Mouse (Mus musculus) left cerebral cortex, adult 2 months (tissue): ENCODE measurements around the gene Wfdc5. TPM values are rescaled to one million over a fixed set of nuclear protein-coding genes. Genes with fewer than 3 reads are reported as not detected.
A peak's percentile ranks its signal among the peaks of the same experiment; 100 is the strongest.

ENCODE experiments used
- DNase-seq, 2 experiments: peaks; one replicate each; pipeline ENCODE4 v3.0.0; 2021 to 2022; ENCODE audit warnings: low spot score in 2 of 2, mixed read lengths in 1 of 2; ENCODE audit errors: extremely low spot score in 1 of 2
- H3K27ac ChIP-seq: fragments of 200-600 bp; 2 replicates; pipeline ENCODE4 v1.8.1; 2022
- H3K4me3 ChIP-seq: fragments of 200-600 bp; 2 replicates; pipeline ENCODE4 v1.8.1; 2022
- CTCF ChIP-seq: fragments of 200-600 bp; IDR thresholded peaks from 2 replicates; pipeline ENCODE4 v1.8.1; 2022; ENCODE audit warnings: antibody characterized with exemption, mild to moderate bottlenecking, moderate library complexity
- intact Hi-C: fragments of 180-260 bp; cut with DNase I; formaldehyde crosslinking; loops from one replicate; pipeline ENCODE4 v1.15.1; 2025
- total RNA-seq, 2 experiments: library from RNA; stranded (reverse); gene quantifications; 2 replicates each; pipeline ENCODE4 v1.2.3; 2021

The Wfdc5 gene
- total RNA-seq, 2 experiments from 2014 or later, result not detected

- no peak for DNase-seq
- TF ChIP-seq CTCF, result no peak
- H3K4me3 ChIP-seq, result no peak overlapping the region
- intact Hi-C loops, result loop anchor here (5.0 kb wide), 1 partner anchor 132 kb away; no protein-coding TSS in a partner anchor
- no peak overlapping the region for H3K27ac ChIP-seq
Measured at GRCm38 (mm10) chr2:164194959-164195630, 12.6 kb upstream of the Wfdc5 start.

GRCm38 (mm10) chr2:164192279-164192678 is 9.7 kb upstream of the Wfdc5 start:
- TF ChIP-seq CTCF, result no peak
- intact Hi-C loops, result no loop called here
- Histone ChIP-seq H3K27ac (no peak overlapping the region), H3K4me3 (no peak overlapping the region)
- DNase-seq, result no peak

DNA sequence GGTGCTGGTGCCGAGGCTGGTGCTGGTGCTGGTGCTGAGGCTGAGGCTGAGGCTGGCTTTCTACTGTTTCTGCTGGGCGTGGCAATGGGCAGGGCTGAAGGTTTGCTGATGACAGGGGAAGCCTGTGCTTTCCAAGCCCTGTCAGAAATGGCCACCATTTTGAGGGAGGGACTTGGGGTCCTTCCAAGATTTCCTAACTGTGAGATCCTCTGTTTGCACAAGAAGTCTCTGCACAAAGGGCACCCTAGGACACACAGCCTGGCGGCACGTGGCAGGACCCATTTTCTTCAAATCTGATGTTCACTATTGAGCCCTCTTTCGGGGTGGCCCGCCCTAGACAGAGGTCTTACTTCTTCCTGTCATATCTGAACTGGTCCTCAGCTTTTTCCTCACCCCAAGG is 8.0 kb upstream of the Wfdc5 start, which contains the start of gene Wfdc12:
Wfdc12 (minus strand) TSS at position 33 of the 400 bp plus-strand sequence.
- no peak for TF ChIP-seq CTCF
- Histone ChIP-seq H3K4me3 (no peak within 1 kb of the TSS), H3K27ac (no peak within 1 kb of the TSS)
- intact Hi-C loops, result no loop called here
- DNase-seq, result no peak

DNA sequence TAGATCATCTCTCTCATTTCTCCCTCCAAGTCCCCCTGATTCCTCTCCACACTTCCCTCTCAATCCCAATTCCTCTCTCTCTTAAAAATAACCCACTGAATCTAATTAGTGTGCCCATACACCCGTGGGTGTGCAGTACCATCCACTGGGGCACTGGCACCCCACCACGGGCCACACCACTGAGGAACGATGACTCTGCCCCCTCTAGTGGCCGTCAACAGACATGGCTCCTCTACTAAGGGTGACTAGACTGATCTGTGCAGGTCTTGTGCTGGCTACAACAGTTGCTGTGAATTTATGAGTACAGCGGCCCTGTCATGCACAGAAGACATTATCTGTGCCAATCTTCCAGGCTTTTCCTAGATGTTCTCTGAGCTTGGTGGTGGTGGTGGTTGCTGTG is 6.2 kb upstream of the Wfdc5 start:
- no peak for DNase-seq
- intact Hi-C loops, result no loop called here
- peak; percentile 46 for TF ChIP-seq CTCF
- H3K4me3 ChIP-seq, result no peak overlapping the region
- no peak overlapping the region for H3K27ac ChIP-seq

- Histone ChIP-seq H3K4me3 (no peak overlapping the region), H3K27ac (no peak overlapping the region)
- TF ChIP-seq CTCF, result no peak
- intact Hi-C loops, result no loop called here
- peak in 1 of 2 experiments; percentile 5 for DNase-seq
Measured at GRCm38 (mm10) chr2:164184145-164184719, 1.7 kb upstream of the Wfdc5 start.

DNA sequence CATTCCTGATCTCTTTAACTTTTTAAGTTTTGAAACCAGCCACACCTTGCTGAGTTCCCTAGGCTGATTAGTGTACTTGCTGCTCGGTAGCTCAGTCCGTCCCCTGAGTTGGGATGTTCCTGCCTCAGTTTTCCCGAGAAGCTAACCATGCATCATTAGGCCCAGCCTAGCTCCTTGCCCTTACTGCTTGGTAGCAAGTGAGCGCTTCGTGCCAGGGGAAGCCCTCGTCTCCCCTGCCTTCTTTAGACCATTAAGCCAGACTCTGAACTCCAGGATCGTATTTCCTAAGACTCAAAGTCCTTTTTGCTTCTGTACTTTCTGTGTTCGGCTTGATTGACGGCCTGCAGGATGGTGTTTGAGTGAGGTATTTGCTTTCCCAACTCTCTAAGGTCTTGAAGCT is 798 bp upstream of the Wfdc5 start:
- H3K27ac ChIP-seq, result no peak overlapping the region
- DNase-seq, result peak in 1 of 2 experiments; percentile 2
- intact Hi-C loops, result no loop called here
- TF ChIP-seq CTCF, result no peak
- no peak overlapping the region for H3K4me3 ChIP-seq

GRCm38 (mm10) chr2:164180770-164181169 is 1.8 kb downstream of the Wfdc5 start:
- Histone ChIP-seq H3K27ac (no peak overlapping the region), H3K4me3 (no peak overlapping the region)
- TF ChIP-seq CTCF, result no peak
- DNase-seq, result no peak
- intact Hi-C loops, result loop anchor here (1.0 kb wide), 1 partner anchor 46 kb away; no protein-coding TSS in a partner anchor

GRCm38 (mm10) chr2:164180124-164180523 is 2.4 kb downstream of the Wfdc5 start:
- Histone ChIP-seq H3K4me3 (no peak overlapping the region), H3K27ac (no peak overlapping the region)
- peak in 1 of 2 experiments; percentile 7 for DNase-seq
- intact Hi-C loops, result loop anchor here (1.0 kb wide), 1 partner anchor 46 kb away; no protein-coding TSS in a partner anchor
- TF ChIP-seq CTCF, result peak; percentile 47

GRCm38 (mm10) chr2:164177831-164178230 is 4.7 kb downstream of the Wfdc5 start:
- no peak overlapping the region for H3K4me3 ChIP-seq
- no peak for DNase-seq
- intact Hi-C loops, result no loop called here
- H3K27ac ChIP-seq, result no peak overlapping the region
- TF ChIP-seq CTCF, result no peak

DNA sequence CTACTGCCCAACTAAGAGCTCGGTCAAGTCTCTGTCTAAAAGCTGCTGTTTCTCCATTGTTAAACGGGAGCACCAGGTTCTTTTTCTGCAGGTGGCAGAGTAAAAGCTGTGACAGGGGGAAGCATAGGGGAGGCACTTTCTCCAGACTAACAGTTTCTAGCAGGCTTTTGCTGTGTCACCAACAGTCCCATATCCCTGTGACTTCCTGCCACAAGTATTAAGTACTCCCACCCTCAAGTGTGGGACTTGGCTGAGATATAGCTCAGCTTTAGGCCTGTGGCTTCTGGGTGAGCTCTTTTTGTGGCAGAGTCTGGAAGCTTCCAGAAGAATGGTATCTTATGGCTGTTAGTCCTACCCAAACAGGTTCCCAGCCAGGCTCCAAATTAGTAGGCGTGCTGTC is 6.7 kb downstream of the Wfdc5 start:
- Histone ChIP-seq H3K27ac (peak overlapping the region; percentile 60), H3K4me3 (no peak overlapping the region)
- no peak for DNase-seq
- intact Hi-C loops, result loop anchor here (2.0 kb wide), 2 partner anchors 37 to 137 kb away; no protein-coding TSS in a partner anchor
- no peak for TF ChIP-seq CTCF

DNA sequence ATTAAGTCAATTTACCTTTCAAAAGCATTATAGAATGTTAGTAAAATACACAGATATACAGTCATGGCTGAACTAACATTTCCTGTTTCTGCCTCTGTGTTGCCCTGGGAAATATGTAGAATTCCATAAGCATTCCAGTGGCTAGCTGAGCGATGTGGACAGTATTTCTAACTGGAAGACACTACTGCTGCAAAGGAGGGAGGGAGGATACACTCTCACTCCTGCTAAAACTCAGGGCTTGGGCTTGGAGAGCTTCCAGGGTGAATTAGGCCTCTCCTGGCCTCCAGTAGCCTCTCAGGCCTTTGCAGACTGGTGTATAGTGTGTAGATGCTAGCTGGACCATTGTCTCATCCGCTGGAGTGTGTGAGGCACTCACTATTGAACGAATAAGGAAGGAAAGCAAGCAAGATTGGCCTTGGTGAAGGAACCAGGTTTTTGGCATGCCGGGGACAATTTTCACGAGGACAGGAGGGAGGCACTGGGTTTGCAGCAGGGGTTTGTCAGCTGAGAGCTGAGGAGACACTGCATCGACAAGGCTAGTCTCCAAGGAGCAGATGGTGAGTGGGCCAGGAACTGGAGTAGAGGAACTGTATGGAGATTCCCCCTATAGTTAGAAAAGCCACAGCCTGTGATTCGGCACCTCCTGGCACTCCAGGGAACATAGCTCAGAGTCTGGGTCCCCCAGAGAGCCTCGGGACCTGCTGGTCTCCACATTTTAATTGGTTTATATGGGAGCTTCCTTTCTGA is 7.7 kb downstream of the Wfdc5 start:
- DNase-seq, result peak; percentile 52 to 76
- Histone ChIP-seq H3K4me3 (no peak overlapping the region), H3K27ac (peak overlapping the region; percentile 66)
- intact Hi-C loops, result loop anchor here (2.0 kb wide), 2 partner anchors 38 to 138 kb away; no protein-coding TSS in a partner anchor
- no peak for TF ChIP-seq CTCF

DNA sequence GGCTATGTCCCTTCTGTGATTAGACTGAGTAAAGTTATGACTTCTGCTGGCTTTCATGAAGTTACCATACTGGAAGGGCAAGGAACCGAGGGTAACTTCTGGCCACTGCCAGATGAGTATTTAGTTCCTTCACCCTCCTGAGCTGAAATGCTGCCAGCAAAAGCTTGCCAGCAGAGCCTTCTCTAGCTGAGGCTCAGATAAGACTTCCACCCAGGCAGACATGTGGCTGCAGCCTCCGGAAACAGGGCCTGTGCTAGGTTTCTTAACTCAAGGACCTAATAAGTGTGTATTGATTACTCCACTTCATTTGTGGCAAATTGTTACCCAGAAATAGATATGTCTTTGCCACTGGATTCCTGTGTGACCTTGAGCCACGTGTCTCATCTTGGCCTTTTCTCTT is 9.1 kb downstream of the Wfdc5 start:
- intact Hi-C loops, result no loop called here
- TF ChIP-seq CTCF, result no peak

More for the DNA sequence above, 9.1 kb downstream of the Wfdc5 start:
- peak overlapping the region; percentile 59 for H3K27ac ChIP-seq
- H3K4me3 ChIP-seq, result no peak overlapping the region
- DNase-seq, result no peak
